Mouse (Mus musculus) hindbrain, embryonic 15.5 days (tissue): ENCODE measurements around the gene Pard3b. TPM values are rescaled to one million over a fixed set of nuclear protein-coding genes. Genes with fewer than 3 reads are reported as not detected.

Experiments
- ATAC-seq: fragments of 200-750 bp; cut with Nextera tagmentation; 2 replicates; pipeline ENCODE4 v1.8.0; 2017; ENCODE audit warnings: low read depth, moderate number of reproducible peaks, moderate TSS enrichment; ENCODE audit not compliant: low FRiP score
- H3K27ac ChIP-seq: fragments of 300-500 bp; sonication (generic); replicated peaks from 2 replicates; pipeline ENCODE4 v1.5.1; 2015; ENCODE audit warnings: mild to moderate bottlenecking, inconsistent platforms
- H3K27me3 ChIP-seq: fragments of 300-500 bp; sonication (generic); 2 replicates; pipeline ENCODE4 v1.6.1; 2015; ENCODE audit warnings: control low read depth, inconsistent platforms
- H3K36me3 ChIP-seq: fragments of 300-500 bp; sonication (generic); 2 replicates; pipeline ENCODE4 v1.6.1; 2015; ENCODE audit warnings: control low read depth, inconsistent platforms
- H3K4me1 ChIP-seq: fragments of 300-500 bp; sonication (generic); replicated peaks from 2 replicates; pipeline ENCODE4 v1.6.1; 2015; ENCODE audit warnings: control low read depth, inconsistent platforms
- H3K4me2 ChIP-seq: fragments of 300-500 bp; sonication (generic); 2 replicates; pipeline ENCODE4 v1.6.1; 2015; ENCODE audit warnings: moderate library complexity, mild to moderate bottlenecking, inconsistent platforms
- H3K4me3 ChIP-seq: fragments of 300-500 bp; sonication (generic); 2 replicates; pipeline ENCODE4 v1.5.1; 2015; ENCODE audit warnings: mild to moderate bottlenecking, inconsistent platforms
- H3K9ac ChIP-seq: fragments of 300-500 bp; sonication (generic); 2 replicates; pipeline ENCODE4 v1.6.1; 2015; ENCODE audit warnings: inconsistent platforms
- H3K9me3 ChIP-seq: fragments of 300-500 bp; sonication (generic); 2 replicates; pipeline ENCODE4 v1.6.1; 2016; ENCODE audit warnings: control low read depth, inconsistent platforms
- WGBS: fragments of 180-500 bp; shearing (Covaris S2); methylation state at CpG from one replicate; pipeline ENCODE4 v1.1.7; 2015; 5-methylcytosine and 5-hydroxymethylcytosine counted together
- polyA plus RNA-seq: library from polyadenylated mRNA; unstranded; fragments of >200 nt; fragmentation: Nextera tagmentation; extraction: Ambion mirVana; gene quantifications from 2 replicates; pipeline ENCODE4 v1.2.1, GENCODE M21; 2015

Pard3b gene
- polyA plus RNA-seq, 1 experiment from 2014 or later: 9.0 TPM

DNA sequence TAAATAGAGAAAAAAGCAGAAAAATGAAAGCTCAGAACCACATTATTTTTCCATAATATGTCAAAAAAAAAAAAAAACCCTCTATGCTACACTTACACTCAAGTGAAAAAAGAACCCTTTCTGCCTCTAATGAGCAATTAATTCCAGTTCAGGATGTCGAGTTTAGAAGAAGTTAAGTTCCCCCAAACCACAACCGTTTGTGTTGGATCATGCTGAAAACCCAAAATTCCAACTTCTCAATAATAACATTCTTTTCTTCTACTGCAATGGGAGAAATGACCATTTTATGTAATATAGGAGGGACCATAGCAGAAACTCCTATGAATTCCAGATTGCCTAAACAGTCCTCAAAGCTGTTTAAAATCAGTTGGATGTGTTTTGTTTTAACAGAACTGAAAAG is 911.9 kb downstream of the Pard3b start:
- no peak overlapping the region for H3K27ac ChIP-seq
- H3K4me3 ChIP-seq: no peak overlapping the region
- no peaks in the 10 kb centered on the region for H3K27me3 ChIP-seq
- no peaks in the 10 kb centered on the region for H3K4me1 ChIP-seq
- no peaks in the 10 kb centered on the region for H3K36me3 ChIP-seq
- 84% methylated on average over 2 of the region's 2 CpGs for WGBS
- ATAC-seq: no peak
- no peaks in the 10 kb centered on the region for H3K9me3 ChIP-seq
- no peak overlapping the region for H3K4me2 ChIP-seq
- no peak overlapping the region for H3K9ac ChIP-seq

DNA sequence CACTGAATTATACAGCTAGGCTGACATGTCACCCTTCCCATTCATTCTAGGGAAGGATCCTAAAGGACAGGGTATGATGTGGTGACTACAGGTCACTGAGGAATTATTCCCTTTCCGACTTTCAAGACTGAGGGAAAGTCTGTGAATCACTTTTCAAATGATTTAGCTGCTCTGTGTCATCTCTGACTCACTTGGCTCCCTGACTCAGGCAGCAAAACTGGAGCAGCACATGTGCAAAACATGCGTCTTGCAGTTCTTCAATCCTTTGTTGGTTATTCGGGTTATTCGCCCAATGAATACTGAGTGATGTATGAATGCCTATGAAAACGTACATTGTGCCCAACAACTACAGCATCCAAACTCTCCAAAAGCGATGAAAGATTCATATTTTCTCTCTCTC is 912.9 kb downstream of the Pard3b start:
- 89% methylated on average over 6 of the region's 6 CpGs for WGBS
- H3K9ac ChIP-seq: no peak overlapping the region
- no peak overlapping the region for H3K4me2 ChIP-seq
- H3K4me3 ChIP-seq: no peak overlapping the region
- no peaks in the 10 kb centered on the region for H3K36me3 ChIP-seq
- no peak for ATAC-seq
- H3K4me1 ChIP-seq: no peaks in the 10 kb centered on the region
- H3K27me3 ChIP-seq: no peaks in the 10 kb centered on the region
- H3K27ac ChIP-seq: no peak overlapping the region
- no peaks in the 10 kb centered on the region for H3K9me3 ChIP-seq

DNA sequence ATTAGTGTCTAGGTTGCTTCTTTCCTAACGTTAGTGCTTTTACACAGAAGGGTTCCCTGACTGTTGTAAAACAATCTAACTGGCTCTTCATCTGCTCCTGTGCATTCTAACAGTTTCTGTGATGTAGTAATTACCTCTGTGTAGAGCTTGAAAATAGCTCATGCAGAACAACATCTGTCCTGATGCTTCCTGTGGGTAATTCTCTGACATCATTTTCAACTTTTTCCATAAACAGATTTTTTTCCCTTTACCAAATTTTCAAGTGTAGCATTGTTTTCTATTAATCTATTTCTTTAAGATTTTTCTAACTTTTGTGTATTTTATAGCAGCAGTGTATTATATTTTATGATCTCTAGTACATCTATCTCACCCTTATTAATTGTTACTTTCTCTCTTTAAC is 917.2 kb downstream of the Pard3b start:
- WGBS: 49% methylated on average over 1 of the region's 1 CpGs
- H3K4me2 ChIP-seq: no peak overlapping the region
- H3K9ac ChIP-seq: no peak overlapping the region
- H3K27ac ChIP-seq: no peak overlapping the region
- H3K4me3 ChIP-seq: no peak overlapping the region
- H3K27me3 ChIP-seq: no peaks in the 10 kb centered on the region
- no peaks in the 10 kb centered on the region for H3K36me3 ChIP-seq
- no peak for ATAC-seq
- no peaks in the 10 kb centered on the region for H3K4me1 ChIP-seq
- no peaks in the 10 kb centered on the region for H3K9me3 ChIP-seq

DNA sequence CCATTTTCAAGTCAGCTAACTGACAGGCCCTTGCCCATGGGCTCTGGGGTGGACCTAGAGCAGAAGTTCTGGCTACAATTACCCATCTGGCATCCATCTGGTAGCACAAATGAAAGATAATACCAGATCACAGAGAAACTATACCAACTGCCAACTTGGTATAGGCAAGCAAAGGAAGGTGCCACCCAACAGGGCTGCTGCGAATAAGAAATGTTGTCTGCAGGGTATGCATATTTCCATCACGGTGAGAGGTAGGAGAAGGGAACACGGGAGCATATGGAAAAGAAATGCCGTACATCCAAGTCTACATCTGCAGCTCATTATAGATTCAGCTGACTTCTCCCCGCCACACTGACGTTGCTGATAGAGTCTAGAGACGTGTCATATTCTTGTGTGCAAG is 924.4 kb downstream of the Pard3b start:
- H3K4me2 ChIP-seq: no peak overlapping the region
- no peaks in the 10 kb centered on the region for H3K36me3 ChIP-seq
- H3K27me3 ChIP-seq: no peaks in the 10 kb centered on the region
- H3K27ac ChIP-seq: no peak overlapping the region
- no peak for ATAC-seq
- 56% methylated on average over 7 of the region's 7 CpGs for WGBS
- H3K9ac ChIP-seq: no peak overlapping the region
- no peaks in the 10 kb centered on the region for H3K9me3 ChIP-seq
- H3K4me1 ChIP-seq: peaks cover 14% of the 10 kb centered on the region
- H3K4me3 ChIP-seq: no peak overlapping the region

DNA sequence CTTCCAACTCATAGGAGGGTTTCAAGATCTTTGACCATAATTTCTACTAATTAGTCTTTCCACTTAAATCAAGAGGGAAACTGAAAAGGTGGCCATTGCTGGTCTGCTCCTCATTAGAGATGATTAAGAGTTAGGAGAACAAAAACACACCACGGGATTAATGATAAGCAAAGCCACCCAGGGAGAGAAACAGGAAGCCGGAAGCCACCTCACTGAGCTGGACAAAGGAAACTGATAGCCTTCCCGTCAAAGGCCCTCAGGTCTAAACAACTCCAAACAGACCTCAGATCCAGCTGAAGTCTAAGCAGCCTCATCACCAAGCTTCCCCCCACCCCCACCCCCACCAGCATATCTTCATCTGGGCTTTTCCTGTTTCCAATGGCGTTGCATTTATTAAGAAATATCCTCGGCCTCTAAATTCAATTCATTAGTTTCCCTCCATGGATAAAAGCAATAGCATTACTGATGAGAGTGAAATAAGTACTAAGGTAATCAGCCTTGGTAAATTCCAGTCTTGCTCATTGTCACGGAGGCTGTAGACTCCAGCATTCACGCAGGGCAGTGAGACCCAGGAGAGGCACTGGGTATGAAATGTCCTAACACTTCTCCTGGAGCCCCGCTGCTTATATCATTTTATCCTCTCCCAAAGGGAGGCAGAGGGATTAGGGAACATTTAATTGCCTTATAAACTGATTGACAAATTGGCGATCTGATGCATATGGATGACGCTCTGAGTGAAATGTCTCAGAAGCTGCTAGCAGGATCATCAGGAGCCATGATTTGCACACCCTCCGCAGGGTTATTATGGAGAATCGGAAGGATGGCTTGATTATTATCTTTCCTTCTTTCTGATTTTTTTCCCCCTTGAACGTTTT is 925.9 kb downstream of the Pard3b start:
- H3K4me2 ChIP-seq: peak overlapping the region; percentile 34
- WGBS: 25% methylated on average over 13 of the region's 13 CpGs
- peaks cover 14% of the 10 kb centered on the region for H3K4me1 ChIP-seq
- H3K36me3 ChIP-seq: no peaks in the 10 kb centered on the region
- H3K27me3 ChIP-seq: no peaks in the 10 kb centered on the region
- ATAC-seq: no peak
- H3K27ac ChIP-seq: peak overlapping the region; percentile 18
- no peaks in the 10 kb centered on the region for H3K9me3 ChIP-seq
- no peak overlapping the region for H3K9ac ChIP-seq
- H3K4me3 ChIP-seq: no peak overlapping the region

DNA sequence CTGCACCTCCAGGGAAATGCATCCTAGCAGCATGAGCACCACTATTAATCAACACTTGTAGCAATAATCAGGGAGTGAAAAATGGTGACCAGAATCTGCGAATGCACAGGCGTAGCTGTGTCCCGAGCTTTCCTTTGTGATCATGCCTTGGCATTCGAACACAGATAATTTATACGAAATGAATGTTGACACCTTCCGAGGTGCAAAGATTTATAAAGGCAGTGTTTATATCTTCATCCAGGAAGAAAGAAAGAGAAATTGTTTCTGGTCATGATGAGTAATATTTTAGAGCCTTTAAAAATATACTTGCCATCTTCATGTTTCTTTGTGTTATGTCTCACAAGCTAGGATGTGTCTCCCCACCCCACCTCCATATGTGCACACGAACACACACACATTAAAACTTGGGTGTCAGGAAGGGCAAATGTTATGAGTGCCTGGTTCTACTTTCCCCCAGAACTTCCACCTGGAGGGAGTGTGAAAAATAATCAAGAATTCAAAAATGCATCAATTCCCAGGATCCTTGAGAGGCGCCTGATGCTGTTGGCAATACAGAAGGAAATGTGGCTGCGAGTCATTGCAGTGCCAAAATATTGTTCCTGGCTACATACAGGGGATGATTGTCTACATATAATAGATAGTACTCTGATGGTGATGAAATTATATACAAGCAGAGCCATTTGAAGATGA is 926.6 kb downstream of the Pard3b start:
- Histone ChIP-seq H3K27ac (peak overlapping the region; percentile 54), H3K4me1 (peaks cover 14% of the 10 kb centered on the region), H3K27me3 (no peaks in the 10 kb centered on the region), H3K9me3 (no peaks in the 10 kb centered on the region), H3K4me3 (no peak overlapping the region), H3K36me3 (no peaks in the 10 kb centered on the region), H3K9ac (no peak overlapping the region), H3K4me2 (peak overlapping the region; percentile 34)
- no peak for ATAC-seq
- WGBS: 55% methylated on average over 9 of the region's 9 CpGs

DNA sequence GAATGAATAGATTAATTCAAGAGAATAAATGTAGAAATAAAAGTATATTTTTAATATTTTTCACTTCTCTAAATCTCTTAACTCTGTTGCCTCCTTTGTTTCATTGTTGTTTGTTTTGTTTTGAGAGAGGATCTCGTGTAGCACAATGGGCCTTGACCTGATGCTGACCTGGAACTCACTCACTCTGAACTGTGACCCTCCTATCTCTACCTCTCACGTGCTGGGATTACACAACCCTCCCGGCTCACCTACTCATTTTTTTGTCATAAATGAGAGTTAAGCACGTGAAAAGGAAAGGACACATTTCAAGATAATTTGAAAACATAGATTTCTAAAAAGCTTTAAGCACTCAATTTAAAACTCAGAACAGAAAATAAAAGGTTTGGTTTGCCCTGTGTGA is 928.0 kb downstream of the Pard3b start:
- Histone ChIP-seq H3K4me2 (no peak overlapping the region), H3K4me1 (peaks cover 14% of the 10 kb centered on the region), H3K27me3 (no peaks in the 10 kb centered on the region), H3K27ac (no peak overlapping the region), H3K9me3 (no peaks in the 10 kb centered on the region), H3K9ac (no peak overlapping the region), H3K4me3 (no peak overlapping the region), H3K36me3 (no peaks in the 10 kb centered on the region)
- 29% methylated on average over 4 of the region's 4 CpGs for WGBS
- ATAC-seq: no peak

DNA sequence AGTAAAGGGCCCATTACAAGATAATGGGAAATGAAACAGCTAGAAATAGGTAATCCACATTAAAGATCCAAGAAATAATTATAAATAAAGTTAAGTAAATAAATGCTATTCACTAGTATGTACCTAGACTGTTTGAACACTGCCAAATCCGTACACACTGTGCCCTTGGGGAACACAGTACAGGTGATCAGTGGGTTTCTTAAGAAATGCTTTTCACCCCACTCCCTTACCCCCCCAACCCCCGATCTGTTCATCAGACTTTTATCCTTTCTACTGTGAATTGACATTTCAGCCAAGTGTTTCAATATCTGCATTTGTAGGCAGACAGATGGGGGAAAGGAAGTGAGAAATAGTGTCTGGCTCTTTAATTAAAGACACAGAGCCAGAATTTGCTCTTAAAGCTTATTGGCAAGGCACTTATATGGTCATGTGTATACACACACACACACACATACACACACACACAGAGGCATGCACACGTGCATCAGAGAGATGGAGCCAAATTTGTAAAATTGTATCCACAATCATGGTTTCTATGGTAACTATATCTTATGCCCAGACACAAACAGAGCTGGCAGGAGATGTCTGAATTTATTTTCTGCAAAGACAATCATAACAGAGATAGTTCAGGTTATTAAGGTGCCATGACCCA is 938.4 kb downstream of the Pard3b start:
- no peak overlapping the region for H3K9ac ChIP-seq
- no peaks in the 10 kb centered on the region for H3K27me3 ChIP-seq
- 69% methylated on average over 3 of the region's 3 CpGs for WGBS
- 0 out of 2 replicates have a peak, but pooled peaks cover 3% of the 10 kb centered on the region for H3K4me1 ChIP-seq
- H3K4me2 ChIP-seq: no peak overlapping the region
- no peak overlapping the region for H3K27ac ChIP-seq
- H3K9me3 ChIP-seq: no peaks in the 10 kb centered on the region
- no peak overlapping the region for H3K4me3 ChIP-seq
- peak; percentile 38; the same call in 1 of the 2 replicates for ATAC-seq
- no peaks in the 10 kb centered on the region for H3K36me3 ChIP-seq

DNA sequence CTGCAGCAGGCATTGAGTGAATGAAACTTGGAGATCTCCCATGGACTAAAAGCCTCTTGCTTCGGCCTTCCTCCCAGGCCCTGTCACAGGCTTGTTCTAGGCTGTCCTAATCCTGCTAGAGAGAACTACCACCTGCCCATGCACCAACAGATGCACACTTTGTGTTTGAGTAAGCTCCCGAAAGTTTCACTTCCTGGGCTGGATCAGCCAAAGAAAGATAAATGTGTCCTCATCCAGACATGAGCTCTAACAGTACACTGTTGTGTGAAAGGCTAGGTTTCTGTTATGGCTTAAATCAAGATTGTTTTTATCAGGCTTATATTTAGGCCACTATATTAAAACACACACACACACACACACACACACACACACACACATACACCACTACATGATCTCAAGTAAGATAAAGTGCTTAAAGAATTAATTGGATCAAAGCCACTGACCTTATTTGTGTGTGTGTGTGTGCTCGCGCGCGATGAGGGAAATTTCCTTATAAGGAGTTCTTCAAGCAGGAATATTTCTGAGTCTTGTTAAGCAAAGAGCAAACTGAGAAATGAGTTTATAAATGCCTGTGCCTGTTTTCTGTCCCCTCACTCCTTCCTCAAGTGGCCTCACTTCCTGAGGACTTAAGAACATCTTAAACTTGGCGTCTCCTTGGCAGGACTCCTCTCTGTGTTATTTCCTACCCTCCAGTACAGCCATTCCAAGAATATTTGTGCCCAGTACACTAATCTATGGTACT is 940.6 kb downstream of the Pard3b start:
- H3K9me3 ChIP-seq: no peaks in the 10 kb centered on the region
- no peak overlapping the region for H3K4me2 ChIP-seq
- 0 out of 2 replicates have a peak, but pooled peaks cover 3% of the 10 kb centered on the region for H3K4me1 ChIP-seq
- no peak overlapping the region for H3K4me3 ChIP-seq
- H3K27me3 ChIP-seq: no peaks in the 10 kb centered on the region
- ATAC-seq: no peak
- 84% methylated on average over 7 of the region's 7 CpGs for WGBS
- H3K27ac ChIP-seq: no peak overlapping the region
- no peak overlapping the region for H3K9ac ChIP-seq
- no peaks in the 10 kb centered on the region for H3K36me3 ChIP-seq

DNA sequence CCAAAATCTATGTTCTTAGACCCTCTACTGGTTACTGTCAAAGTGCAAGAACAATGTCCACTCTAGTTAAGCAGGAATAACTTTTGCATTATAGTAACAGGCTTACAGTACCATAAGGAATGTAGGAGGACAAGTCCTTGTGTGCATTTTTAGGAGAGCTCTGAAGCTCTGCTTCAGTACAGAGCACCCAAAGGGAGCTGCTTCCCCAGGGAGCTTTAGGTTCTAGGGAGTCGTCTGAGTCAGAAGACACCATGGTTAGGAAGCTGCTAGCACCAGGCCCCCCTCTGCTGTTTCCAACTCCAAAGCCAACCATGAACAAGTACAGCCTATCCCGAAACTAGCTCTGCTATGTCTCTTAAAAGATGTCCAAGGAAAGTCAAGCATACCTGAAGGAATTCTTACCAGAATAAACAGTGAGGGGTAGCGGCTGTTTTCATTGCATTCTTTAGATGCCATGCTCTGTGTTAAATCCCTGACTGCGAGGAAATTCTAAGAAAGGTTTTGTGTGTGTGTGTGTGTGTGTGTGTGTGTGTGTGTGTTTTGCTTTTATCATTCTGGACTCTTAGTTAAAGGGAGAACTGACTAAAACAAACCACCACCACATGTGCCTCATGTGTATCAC is 941.8 kb downstream of the Pard3b start:
- Histone ChIP-seq H3K27ac (no peak overlapping the region), H3K36me3 (no peaks in the 10 kb centered on the region), H3K27me3 (no peaks in the 10 kb centered on the region), H3K4me2 (no peak overlapping the region), H3K9me3 (no peaks in the 10 kb centered on the region), H3K9ac (no peak overlapping the region), H3K4me3 (no peak overlapping the region), H3K4me1 (0 out of 2 replicates have a peak, but pooled peaks cover 3% of the 10 kb centered on the region)
- ATAC-seq: no peak
- WGBS: 65% methylated on average over 4 of the region's 4 CpGs

DNA sequence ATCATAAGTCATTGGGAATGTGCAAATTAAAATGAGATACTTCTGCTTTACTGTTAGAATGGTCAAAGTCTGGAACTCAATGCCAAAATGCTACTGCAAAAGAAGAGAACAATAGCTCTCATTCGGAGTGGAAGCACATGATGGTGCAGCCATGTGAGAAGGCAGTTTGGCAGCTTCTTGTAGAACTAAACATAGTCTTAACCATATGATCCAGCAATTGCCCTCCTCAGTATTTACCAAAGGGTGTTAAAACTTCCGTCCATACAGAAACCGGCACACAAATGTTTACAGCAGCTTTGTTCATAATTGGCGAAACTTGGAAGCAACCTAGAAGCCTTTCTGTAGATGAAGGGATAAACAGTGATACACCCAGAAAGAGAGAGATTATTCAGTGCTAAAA is 943.9 kb downstream of the Pard3b start:
- H3K4me3 ChIP-seq: no peak overlapping the region
- no peak overlapping the region for H3K9ac ChIP-seq
- H3K4me2 ChIP-seq: no peak overlapping the region
- no peak overlapping the region for H3K27ac ChIP-seq
- ATAC-seq: no peak
- 84% methylated on average over 4 of the region's 4 CpGs for WGBS
- H3K4me1 ChIP-seq: 0 out of 2 replicates have a peak, but pooled peaks cover 3% of the 10 kb centered on the region
- no peaks in the 10 kb centered on the region for H3K36me3 ChIP-seq
- no peaks in the 10 kb centered on the region for H3K27me3 ChIP-seq
- no peaks in the 10 kb centered on the region for H3K9me3 ChIP-seq
